Mouse (Mus musculus): ENCODE measurements around the gene Isg20. TPM values are rescaled to one million over a fixed set of nuclear protein-coding genes. Genes with fewer than 3 reads are reported as not detected.

The Isg20 gene
- total RNA-seq, 4 experiments from 2014 or later = 0.56 to 0.83 (median 0.72) TPM

GRCm38 (mm10) chr7:78903174-78903870 lies 9.9 kb upstream of the Isg20 start:
- DNase-seq (ENCODE audit: low spot score in 2 of 2) = no peak

GRCm38 (mm10) chr7:78904175-78904574 lies 9.0 kb upstream of the Isg20 start:
- no peak for DNase-seq (ENCODE audit: low spot score in 2 of 2)

GRCm38 (mm10) chr7:78909026-78909425 lies 4.2 kb upstream of the Isg20 start:
- no peak for DNase-seq (ENCODE audit: low spot score in 2 of 2)

- no peak for DNase-seq (ENCODE audit: low spot score in 2 of 2)
Measured at GRCm38 (mm10) chr7:78910336-78911098, 2.7 kb upstream of the Isg20 start.

GRCm38 (mm10) chr7:78911209-78911608 lies 2.0 kb upstream of the Isg20 start:
- DNase-seq (ENCODE audit: low spot score in 2 of 2) = no peak

- no peak for DNase-seq (ENCODE audit: low spot score in 2 of 2)
Measured at GRCm38 (mm10) chr7:78912253-78912973, 811 bp upstream of the Isg20 start.

GRCm38 (mm10) chr7:78913649-78914544 lies 673 bp downstream of the Isg20 start:
- DNase-seq (ENCODE audit: low spot score in 2 of 2) = peak in 1 of 2 experiments; percentile 29

GRCm38 (mm10) chr7:78914545-78914845 lies 1.3 kb downstream of the Isg20 start:
- no peak for DNase-seq (ENCODE audit: low spot score in 2 of 2)

GRCm38 (mm10) chr7:78914896-78915510 lies 1.8 kb downstream of the Isg20 start:
- DNase-seq (ENCODE audit: low spot score in 2 of 2) = no peak

- no peak for DNase-seq (ENCODE audit: low spot score in 2 of 2)
Measured at GRCm38 (mm10) chr7:78918686-78919085, 5.5 kb downstream of the Isg20 start.

- DNase-seq (ENCODE audit: low spot score in 2 of 2) = no peak
Measured at GRCm38 (mm10) chr7:78922506-78922905, 9.3 kb downstream of the Isg20 start.

- DNase-seq (ENCODE audit: low spot score in 2 of 2) = peak in 1 of 2 experiments; percentile 24
Measured at GRCm38 (mm10) chr7:78924300-78924699, 11.1 kb downstream of the Isg20 start.

- no peak for DNase-seq (ENCODE audit: low spot score in 2 of 2)
Measured at GRCm38 (mm10) chr7:78924796-78925195, 11.6 kb downstream of the Isg20 start.

- DNase-seq (ENCODE audit: low spot score in 2 of 2) = no peak
Measured at GRCm38 (mm10) chr7:78925680-78926079, 12.5 kb downstream of the Isg20 start.

- no peak for DNase-seq (ENCODE audit: low spot score in 2 of 2)
Measured at GRCm38 (mm10) chr7:78926156-78926555, 12.9 kb downstream of the Isg20 start.

- no peak for DNase-seq (ENCODE audit: low spot score in 2 of 2)
Measured at GRCm38 (mm10) chr7:78927266-78927665, 14.0 kb downstream of the Isg20 start.

- DNase-seq (ENCODE audit: low spot score in 2 of 2) = no peak
Measured at GRCm38 (mm10) chr7:78938957-78939602, 25.9 kb downstream of the Isg20 start.

- DNase-seq (ENCODE audit: low spot score in 2 of 2) = no peak
Measured at GRCm38 (mm10) chr7:78940971-78941370, 27.7 kb downstream of the Isg20 start.

- DNase-seq (ENCODE audit: low spot score in 2 of 2) = no peak
Measured at GRCm38 (mm10) chr7:78942544-78942943, 29.3 kb downstream of the Isg20 start.

GRCm38 (mm10) chr7:78953886-78954572 lies 40.8 kb downstream of the Isg20 start:
- DNase-seq (ENCODE audit: low spot score in 2 of 2) = no peak

Data from gastrocnemius, adult 8-10 months (tissue).